Mouse (Mus musculus) left cerebral cortex, postnatal 14 days (tissue): ENCODE data around the gene Ntn1. TPM values are rescaled to one million over a fixed set of nuclear protein-coding genes. Genes with fewer than 3 reads are reported as not detected.

Source experiments
- DNase-seq, 2 experiments: peaks; one replicate each; pipeline ENCODE4 v3.0.0; 2021 to 2022; ENCODE audit warnings: low spot score in 2 of 2, mixed read lengths in 1 of 2
- intact Hi-C: fragments of 180-260 bp; cut with DNase I; formaldehyde crosslinking; loops from one replicate; pipeline ENCODE4 v1.15.1; 2025
- total RNA-seq, 2 experiments: library from RNA; stranded (reverse); gene quantifications; 2 replicates each; pipeline ENCODE4 v1.2.3; 2021

Ntn1 gene
- total RNA-seq, 2 experiments from 2014 or later = 8.0 to 11.1 TPM

DNA sequence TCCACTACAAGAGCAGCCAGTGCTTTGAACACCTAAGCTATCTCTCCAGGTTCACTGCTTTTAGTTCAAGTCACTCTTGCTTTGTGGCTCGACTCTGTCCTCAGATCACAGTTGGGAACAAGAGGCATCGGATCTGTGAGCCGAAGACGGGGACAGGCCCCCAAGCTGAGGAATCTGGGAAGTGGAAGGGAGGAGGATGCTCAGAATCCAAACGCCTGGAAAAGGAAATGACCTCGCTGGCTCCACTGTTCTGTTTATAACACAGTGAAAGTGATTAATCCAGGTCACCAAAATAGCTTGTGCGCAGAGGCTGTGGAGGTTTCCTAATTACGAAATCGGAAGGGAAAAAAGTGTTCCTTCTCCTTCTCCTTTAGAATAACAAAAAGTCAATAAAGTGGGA, 56.4 kb downstream of the Ntn1 start:
- DNase-seq = no peak
- intact Hi-C loops = no loop called here

DNA sequence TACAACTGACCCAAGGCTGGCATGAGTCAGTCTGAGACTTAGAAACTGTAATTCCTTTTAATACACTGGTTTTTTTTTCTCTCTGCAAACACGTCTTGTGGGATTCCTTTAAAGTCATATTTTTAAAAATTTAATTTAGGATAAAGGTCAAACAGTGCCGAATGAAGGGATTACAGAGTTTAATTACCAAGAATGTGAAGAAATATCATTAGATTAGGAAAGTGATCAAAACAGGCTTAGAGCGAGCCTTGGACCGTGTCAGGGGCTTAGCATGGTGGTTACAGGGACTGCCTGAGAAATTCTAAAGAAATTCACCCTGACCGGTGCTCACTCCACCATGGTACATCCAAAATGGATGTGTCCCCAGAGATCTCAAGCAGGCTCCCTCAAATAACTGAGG, 57.9 kb downstream of the Ntn1 start:
- intact Hi-C loops = no loop called here

DNA sequence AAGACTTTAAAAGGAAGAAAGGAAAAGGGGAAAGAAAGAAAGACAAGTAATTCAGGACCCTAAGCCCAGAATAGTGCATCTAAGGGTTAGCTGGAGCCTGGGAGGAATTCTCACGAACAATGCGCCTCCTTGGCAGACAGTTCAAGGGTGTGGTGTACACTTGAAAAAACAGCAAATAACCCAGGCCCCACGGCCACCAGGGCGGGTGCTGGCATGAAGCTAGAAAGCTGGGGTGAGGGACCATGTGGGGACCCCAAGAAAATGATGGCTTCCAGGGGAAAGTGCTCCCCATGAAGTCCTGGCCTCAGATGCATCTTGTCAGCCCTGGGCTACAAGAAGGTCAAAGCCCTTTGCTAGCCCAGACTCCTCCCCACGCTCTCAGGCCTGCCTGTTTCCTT, 58.6 kb downstream of the Ntn1 start:
- DNase-seq = no peak
- intact Hi-C loops = no loop called here

More for the DNA sequence above, 57.9 kb downstream of the Ntn1 start:
- DNase-seq = no peak

DNA sequence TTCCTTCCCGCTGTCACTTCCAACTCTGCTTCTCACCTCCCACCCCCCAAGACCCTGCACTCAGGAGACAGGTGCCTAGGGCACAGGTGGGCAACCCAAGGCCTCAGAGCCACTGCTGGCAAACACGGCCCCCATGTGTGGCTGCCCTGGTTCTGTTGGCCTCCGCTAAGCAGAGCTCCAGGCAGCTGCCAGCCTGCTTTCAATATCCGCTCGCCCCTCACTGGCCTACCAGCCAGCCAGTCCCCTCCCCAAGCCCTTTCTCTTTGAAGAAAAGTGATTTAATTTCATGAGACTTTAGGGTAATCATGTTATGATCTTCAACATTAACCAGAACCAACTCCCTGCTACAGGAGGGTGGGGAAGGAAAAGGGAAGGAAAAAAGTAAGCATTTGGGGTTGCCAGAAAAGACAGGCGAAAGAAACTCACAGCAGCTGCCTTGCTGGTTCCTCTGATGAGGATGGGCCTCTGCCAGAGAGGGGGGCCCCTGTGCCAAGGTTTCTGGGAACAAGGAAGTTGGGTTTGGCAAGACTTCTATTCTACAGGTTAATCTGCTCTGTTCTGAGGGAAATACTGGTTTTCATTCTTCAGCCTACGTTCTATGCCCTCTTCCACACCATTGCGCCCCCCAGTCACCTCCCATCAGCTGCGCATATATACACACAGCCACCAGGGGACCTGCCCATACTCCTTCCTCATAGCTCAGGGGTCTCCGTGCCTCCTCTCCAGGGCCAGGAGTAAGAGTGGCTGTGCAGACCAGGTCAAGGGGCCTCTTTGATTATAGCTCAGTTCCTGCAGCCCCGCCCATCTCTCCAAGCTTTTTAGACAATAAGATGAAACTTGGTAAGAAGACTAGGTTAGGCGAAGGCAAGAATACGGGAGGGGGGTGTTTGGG, 59.3 kb downstream of the Ntn1 start:
- peak; percentile 24 to 53 for DNase-seq
- intact Hi-C loops = no loop called here

DNA sequence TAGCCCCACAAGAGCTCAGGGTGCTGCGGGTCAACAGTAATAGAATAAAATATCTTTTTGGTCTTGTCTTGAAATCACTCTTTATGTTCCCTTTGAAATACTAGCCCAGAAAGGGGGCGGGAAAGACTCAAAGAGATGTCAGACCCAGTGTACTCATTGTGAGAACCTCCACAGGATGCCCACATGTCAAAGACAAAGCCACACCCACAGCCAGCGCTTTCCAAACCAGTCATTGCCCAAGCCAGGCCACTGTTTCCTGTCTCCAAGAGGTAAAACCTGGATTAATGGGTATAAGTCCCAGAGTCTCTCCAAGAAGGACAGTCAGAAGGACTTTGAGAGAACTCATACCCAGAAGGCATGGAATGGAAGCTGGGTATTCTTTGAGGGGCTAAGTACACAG, 60.3 kb downstream of the Ntn1 start:
- no peak for DNase-seq
- intact Hi-C loops = no loop called here

DNA sequence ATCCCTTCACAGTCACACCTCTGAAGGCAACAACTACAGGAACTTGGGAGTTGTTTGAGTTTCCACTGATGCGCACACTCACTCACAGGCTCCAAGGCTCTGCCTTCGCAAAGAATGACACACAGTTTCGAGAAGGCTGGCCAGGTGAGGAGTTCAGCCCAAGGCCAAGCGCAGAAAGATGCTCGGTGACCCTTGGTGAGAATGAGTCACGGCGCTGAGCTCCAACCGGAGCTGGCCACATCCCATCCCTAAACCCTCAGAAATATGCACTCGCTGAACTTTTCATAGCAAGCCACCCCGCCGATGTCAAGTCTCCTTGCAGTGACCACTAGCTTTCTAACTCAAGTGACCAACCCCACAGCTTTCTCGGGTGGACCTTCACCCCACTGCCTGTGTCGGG, 60.8 kb downstream of the Ntn1 start:
- no peak for DNase-seq
- intact Hi-C loops = no loop called here

DNA sequence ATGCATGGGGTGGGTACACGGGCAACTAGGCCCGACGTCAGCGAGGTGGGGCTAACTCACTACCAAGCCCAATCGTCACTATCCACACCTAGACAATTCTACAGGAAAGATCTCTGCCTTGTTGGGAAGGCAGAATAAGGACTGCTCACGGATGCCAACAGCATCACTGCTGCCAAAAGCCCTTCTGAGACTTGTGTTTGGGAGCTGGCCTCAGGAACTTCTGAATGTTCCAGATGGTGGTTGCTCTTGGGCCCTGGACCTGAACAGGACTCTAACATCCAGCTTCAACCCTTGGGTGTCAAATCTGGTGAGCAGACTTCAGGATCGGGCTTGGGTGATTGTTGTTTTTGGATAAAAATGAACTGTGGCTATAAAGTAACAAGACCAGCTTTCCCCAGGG, 61.3 kb downstream of the Ntn1 start:
- intact Hi-C loops = no loop called here
- no peak for DNase-seq

DNA sequence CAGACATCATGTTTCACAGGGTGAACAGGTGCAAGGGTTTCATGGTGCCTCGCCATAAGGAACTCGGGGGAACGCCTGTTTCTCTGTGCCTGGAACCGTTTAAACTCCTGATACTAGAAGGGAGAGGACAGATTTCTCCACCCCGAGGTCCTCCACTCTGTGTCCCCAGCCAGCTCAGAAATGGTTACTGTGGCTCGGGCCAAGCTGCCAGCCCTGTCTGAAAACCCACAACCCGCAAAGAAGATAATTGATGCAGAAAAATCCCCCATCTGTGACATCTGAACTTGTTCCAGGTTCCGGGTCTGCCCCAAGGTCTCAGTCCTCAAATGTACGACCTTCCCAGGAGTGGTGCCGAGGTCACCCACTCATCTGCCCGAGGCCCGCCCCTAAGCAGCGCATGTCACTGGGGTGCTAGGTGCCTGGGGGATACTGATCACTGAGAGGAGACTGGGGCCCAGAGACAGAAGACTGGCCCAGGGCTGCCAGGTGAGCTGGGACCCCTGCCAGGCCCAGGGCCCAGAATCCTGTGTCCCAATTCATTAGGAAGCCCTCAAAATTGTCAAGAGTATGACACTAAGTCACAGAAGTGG, 68.9 kb downstream of the Ntn1 start:
- DNase-seq = no peak
- intact Hi-C loops = no loop called here

DNA sequence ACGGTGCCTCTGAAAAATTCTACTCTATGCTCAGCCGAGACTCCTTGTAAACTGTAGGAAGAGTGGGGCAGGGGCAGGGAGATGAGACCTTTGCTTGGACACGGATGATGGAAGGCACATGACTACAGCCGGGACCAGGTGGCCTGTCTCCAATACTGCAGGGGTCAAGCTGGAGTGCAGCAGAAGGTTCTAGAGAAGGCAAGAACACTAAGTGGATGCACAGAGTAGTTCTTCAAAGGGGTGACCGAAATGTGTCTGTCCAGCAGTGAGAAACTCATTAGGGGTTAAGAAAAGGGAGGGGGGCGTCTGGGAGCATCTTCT, 69.5 kb downstream of the Ntn1 start:
- DNase-seq = no peak
- intact Hi-C loops = no loop called here

DNA sequence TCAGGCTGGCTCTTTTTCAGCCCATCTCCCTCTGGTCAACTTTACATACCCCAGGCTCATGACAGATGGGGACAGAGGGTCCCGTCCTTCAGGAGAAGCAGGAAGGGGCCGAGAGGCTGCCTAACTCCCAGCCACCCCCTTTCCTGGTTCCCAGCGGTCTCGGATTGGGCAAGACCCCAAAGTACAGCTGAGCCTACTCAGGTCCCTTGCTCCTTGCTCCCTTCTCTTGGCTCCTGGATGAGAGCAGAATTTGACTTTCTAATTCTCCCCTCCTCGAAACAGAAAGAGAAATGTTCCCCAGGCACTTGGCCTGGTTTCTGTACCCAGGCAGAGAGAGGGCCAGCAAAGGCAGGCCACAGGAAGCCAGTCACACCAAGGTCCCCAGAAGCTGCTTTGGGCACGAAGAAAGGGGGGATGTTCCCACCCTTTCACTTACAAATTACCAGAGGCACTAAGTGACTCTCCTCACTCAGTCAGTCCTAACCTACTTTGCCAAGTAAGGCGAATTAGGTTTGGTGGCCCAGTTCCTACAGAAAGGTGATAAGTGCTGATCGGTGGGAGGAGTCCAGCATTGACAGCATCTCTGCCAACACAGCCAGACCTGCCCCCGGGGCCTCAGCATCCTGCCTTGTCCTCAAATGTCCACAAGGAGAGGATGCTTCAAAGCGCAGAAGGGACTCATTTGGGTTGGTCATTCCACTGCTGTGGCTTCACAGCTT, 70.1 kb downstream of the Ntn1 start:
- no peak for DNase-seq
- intact Hi-C loops = no loop called here

DNA sequence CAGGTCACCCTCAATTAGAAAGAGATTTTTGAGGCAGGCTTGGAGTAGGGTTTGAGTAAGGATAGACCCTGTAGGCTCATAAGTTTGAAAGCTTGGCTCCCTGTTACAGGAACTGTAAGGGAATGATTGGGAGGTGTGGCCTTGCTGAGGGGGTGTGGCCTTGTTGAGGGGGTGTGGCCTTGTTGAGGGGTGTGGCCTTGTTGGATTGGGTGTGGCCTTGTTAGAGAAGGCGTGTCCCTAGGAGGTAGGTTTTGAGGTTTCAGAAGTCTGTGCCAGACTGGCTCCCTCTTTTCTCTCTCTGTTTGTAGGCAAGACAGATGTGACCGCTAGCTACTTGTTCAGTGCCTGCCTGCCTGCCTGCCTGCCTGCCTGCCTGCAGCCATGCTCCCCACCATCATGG, 75.8 kb downstream of the Ntn1 start:
- intact Hi-C loops = no loop called here
- no peak for DNase-seq

DNA sequence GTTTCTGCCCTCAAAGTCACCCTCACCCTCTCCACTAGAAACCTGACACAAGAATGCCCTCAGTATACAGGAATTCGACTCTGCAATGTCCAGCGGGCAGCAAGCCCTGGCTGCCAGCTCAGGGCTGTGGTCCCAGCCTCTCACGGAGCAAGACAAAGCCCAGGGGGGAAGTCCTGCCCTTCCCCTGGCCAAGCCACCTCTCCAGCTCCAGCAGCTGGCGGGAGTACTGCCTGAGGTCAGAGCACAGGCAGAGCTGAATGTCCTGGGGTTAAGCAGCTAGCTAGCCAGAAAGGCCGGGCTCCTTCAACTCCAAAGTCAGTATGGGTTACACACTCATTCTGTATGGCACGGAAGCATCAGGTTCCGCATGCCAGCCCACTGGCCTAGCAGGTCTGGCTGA, 79.2 kb downstream of the Ntn1 start:
- DNase-seq = no peak
- intact Hi-C loops = no loop called here

DNA sequence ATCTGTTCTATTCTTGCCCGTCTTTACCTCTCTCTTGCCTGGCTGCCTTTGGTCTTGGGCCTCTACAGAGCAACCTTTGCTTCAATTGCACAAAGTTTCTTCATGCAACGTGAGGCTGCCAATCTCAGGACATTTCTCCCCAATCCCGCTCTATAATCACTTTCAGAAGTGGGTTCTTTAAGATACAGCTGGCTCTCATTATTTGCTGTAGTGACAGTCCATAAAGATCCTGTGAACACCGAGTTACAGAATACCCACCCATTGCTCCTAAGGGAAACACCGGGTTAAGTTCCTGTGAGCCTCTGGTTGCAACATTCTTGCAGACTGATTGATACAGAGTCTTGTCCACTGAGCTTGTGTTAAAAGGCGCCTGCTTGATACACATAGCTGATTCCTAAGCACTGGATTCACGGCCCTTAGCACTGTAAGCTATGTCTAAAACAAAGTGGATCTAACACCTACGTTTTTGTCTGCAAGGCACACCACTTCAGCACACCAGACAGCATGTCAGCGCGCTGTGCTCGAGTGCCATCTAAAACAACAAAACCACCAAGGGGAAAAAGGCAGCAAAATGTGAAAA, 85.0 kb downstream of the Ntn1 start:
- no peak for DNase-seq

DNA sequence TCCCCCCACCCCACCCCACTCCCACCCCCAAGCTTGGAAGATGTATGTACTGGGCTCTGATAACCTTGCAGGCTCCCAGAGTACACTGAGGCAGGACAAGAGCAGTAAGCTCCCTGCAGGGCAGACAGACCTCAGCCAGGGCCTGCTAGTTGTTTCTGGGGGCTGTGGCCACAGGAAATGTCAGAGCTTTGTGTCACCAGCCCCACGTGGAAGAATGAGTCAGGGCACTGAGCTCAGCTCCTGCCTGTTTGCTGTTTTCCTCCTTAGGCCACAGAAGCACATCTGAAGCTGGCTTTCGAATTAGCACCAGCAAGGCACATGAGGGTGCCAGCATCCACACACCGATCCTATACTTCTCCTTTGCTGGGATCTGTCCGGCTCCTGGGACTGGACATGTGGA, 86.8 kb downstream of the Ntn1 start:
- intact Hi-C loops = no loop called here
- DNase-seq = no peak

More for the DNA sequence above, 85.0 kb downstream of the Ntn1 start:
- intact Hi-C loops = no loop called here

DNA sequence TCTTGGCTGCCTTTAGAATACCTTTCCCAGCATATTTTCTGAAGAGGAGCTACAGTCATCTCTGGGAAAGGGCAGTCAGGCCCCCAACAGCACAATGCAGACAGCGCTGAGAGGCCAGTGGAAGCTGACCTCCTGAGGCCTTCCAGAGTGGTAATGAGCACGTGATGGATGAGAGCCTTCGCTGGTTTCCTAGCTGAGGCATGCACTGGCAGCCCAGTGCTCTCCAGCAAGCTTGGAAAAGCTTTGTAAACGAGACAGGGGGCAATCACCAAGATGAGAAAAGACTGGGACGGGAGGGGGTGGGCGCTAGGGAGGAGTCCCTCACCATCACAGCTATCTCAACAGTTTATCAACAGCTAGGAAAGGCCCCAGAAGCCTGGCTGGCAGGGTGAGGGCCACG, 87.6 kb downstream of the Ntn1 start:
- intact Hi-C loops = no loop called here
- DNase-seq = no peak

DNA sequence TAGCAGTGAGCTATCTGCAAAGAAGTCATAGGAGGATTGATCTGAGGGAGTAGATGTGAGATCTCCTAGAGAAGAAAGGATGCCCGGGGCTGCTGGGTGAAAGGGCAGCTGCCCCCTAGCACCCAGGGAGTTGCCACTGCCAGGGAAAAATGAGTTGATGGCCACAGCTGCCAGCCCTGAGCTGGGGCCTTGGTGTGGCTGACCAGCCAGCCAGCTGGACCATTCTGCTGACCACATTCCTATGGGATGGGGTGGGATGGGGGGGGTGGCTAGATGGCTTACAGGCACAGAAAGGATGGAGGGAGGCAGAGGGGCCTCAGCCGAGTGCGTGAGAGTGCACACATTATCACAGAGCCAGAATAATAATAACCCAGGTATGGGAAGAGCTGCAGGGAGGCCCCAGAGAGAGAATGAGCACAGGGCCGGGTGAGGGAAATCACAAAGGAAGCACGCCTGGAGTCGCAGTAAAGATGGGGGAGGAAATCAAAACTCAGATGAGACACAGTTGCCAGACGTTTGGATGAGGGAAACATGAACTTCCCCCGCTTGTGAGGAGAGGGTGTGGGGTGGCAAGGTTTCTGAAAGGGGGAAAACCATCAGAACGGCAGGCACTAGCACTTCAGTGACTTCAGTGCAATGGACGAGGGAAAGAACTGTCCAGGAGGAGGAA, 91.6 kb downstream of the Ntn1 start:
- intact Hi-C loops = no loop called here

DNA sequence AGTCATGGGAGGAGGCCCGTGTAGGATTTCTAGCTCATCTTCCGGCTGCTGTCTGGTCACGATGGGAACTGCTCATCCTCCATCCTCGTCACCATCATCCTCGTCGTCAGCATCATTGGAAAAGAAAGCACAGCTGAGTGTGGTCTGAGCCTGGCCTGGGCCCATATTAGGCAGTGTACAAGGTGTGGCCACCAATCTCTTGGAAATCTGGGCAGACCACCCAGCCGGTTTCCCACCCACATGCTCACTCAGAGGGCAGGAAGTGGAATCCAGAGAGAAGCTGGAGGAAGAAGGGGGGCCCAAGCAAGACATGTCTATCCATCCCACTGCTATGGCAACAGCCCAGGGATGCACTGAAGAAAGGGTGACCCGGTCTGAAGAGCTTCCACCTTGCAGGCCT, 94.6 kb downstream of the Ntn1 start:
- intact Hi-C loops = no loop called here

More for the DNA sequence above, 91.6 kb downstream of the Ntn1 start:
- no peak for DNase-seq

DNA sequence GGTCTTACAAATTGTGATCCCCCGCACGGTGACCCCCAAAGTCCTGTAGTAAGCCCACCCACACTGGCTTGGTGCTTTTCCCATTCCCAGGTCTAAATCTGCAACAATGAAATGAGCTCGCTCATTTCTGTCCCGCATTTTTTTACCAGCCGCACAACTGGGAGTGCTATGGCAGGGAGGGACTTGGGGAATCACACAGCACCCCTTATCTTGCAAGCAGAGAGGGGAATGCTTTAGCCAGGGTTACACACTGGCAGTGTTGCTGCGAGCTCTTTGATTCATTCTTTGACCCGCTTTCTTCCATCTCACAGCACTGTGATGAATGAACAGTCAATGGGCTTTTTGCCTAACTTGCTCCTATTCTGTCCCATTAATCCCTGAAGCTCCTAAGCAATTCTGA, 98.3 kb downstream of the Ntn1 start:
- DNase-seq = no peak
- intact Hi-C loops = no loop called here

More for the DNA sequence above, 94.6 kb downstream of the Ntn1 start:
- DNase-seq = no peak

DNA sequence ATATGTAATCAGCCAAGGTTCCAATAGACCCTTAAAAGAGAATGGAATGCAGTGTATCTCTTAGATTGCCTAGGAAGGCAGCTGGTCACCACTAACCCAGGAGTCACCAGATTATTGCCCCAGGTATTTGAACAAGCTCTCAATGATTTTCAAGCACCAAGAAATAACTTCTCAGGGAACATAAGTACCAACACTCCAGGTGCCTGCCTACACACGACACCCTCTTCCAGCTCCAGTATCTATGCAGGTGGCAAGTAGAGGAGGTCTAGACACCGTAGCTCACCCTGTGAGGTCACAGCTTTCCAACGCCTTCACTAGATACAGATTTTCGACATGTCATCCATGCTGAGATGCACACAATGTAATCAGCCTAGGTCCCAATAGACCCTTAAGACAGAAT, 99.0 kb downstream of the Ntn1 start:
- intact Hi-C loops = no loop called here
- no peak for DNase-seq

DNA sequence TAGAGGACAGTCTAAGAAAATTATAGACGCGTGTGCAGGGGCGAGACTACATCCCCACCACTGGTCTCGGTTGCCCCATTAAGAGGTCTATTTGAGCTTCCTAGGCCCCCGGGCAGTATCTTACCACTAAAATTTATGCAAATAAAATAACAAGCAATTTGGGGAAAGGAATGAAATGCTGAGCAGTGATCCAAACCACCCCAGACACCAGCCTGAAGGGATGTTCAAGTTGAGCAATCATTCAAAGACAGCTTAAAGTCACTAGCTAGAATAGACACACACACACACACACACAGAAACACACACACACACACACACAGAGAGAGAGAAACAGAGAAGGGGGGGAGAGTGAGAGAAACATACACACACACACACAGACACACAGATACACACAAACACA, 105.1 kb downstream of the Ntn1 start:
- no peak for DNase-seq
- intact Hi-C loops = no loop called here
